Mouse (Mus musculus) olfactory bulb, adult 2 months (tissue): Measurements from ENCODE around the gene Hpcal4. TPM values are rescaled to one million over a fixed set of nuclear protein-coding genes. Genes with fewer than 3 reads are reported as not detected.

Experiments
- H3K27ac ChIP-seq: fragments of 200-500 bp; 2 replicates; pipeline ENCODE4 v1.5.1; 2012; ENCODE audit warnings: low read depth, low read length; ENCODE audit not compliant: insufficient read depth
- H3K4me1 ChIP-seq: fragments of 200-500 bp; 2 replicates; pipeline ENCODE4 v1.6.1; 2012; ENCODE audit warnings: low read length; ENCODE audit not compliant: control insufficient read depth, insufficient read depth
- H3K4me3 ChIP-seq: fragments of 200-500 bp; 2 replicates; pipeline ENCODE4 v1.5.1; 2012; ENCODE audit warnings: mild to moderate bottlenecking, low read depth, low read length, moderate library complexity; ENCODE audit not compliant: insufficient read depth
- CTCF ChIP-seq: fragments of 200-500 bp; IDR thresholded peaks from 2 replicates; pipeline ENCODE4 v1.5.1; 2012; ENCODE audit warnings: low read depth, mild to moderate bottlenecking, low read length, moderate library complexity; ENCODE audit not compliant: insufficient read depth
- POLR2A ChIP-seq: fragments of 200-500 bp; IDR thresholded peaks from 2 replicates; pipeline ENCODE4 v1.6.1; 2012; ENCODE audit warnings: mild to moderate bottlenecking, low read depth, low read length, moderate library complexity; ENCODE audit not compliant: insufficient read depth
- WGBS: fragments of 180-500 bp; shearing (Covaris S2); methylation state at CpG from one replicate; pipeline ENCODE4 v1.1.7; 2018; 5-methylcytosine and 5-hydroxymethylcytosine counted together
- polyA plus RNA-seq: library from polyadenylated mRNA; stranded (reverse); fragments of >200 nt; gene quantifications from 2 replicates; pipeline ENCODE4 v1.2.4, GENCODE M21; 2012; ENCODE audit warnings: low replicate concordance; ENCODE audit not compliant: missing spikeins, insufficient read depth, insufficient read length

Hpcal4 gene
- 61.6 TPM in 1 of 2 replicates, not detected in the other for polyA plus RNA-seq

DNA sequence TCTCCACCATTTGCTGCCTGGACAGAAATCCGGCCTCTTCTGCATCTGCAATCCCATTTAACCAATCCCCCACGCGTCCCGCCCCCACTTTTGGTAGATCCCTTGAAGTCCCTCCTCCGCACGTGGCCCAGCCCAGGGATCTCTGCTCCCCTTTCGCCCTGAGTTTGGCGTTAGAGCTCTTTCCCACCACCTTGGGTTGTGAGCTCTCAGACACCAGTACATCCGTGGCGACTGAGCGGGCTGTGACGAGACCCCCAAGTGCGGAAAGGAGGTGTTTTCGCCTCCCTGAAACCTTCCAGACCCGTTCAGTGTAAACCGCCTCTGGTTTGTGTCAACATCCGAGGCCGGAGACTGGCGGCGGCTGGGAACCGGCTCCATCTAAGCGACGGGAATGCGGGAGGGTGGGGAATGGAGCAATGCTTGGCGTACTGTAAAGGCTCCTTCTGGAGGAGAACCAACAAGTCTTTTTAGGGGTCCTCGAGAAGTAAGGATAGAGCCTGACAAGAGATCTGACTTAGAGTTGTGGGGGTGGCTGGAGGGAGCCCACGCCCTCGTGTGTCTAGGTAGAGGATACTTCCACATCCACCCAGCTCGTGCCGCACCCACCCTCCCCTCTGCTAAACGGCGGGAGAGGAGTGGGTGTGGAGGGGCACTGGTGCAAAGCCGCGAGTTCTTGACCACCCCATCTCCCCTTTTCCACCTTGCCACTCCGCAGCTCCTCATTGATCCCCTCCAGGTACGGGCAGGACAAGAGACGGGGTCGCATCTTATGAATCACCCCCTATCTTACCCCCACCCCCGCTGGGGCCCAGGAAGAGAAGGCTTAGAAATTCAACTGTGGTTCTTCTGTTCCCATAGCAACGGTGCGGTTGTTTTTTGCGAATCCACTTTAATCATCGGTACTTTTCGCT is at the start of gene Hpcal4:
Gene Hpcal4 (plus strand): TSS at position 900 of the 911 bp plus-strand sequence.
- peaks cover 31% of the 10 kb centered on the region for H3K4me1 ChIP-seq
- under 1% methylated on average over 44 of the region's 44 CpGs for WGBS
- H3K27ac ChIP-seq: peak within 1 kb of the TSS; percentile 71
- H3K4me3 ChIP-seq: peak within 1 kb of the TSS; percentile 70
- peak; percentile 12; the same call in 1 of the 2 replicates for TF ChIP-seq CTCF
- TF ChIP-seq POLR2A: no peak

DNA sequence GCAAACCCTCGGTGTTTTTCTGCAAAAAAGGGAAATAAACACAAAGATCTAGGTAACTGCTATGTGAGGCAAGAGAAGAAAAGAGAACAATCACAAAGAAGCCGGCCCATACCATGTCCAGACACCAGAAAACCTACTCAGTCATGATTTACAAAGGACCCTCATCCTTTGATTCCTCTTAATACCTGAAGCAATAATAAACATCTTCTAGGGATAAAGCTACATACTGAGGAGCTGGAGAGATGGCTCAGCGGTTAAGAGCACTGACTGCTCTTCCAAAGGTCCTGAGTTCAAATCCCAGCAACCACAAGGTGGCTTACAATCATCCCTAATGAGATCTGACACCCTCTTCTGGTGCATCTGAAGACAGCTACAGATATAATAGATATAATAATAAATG is 45.5 kb upstream of the Hpcal4 start:
- no peak for TF ChIP-seq CTCF
- TF ChIP-seq POLR2A: no peak
- Histone ChIP-seq H3K4me3 (no peak overlapping the region), H3K27ac (no peak overlapping the region), H3K4me1 (peaks cover 6% of the 10 kb centered on the region)
- 75% methylated on average over 3 of the region's 3 CpGs for WGBS

DNA sequence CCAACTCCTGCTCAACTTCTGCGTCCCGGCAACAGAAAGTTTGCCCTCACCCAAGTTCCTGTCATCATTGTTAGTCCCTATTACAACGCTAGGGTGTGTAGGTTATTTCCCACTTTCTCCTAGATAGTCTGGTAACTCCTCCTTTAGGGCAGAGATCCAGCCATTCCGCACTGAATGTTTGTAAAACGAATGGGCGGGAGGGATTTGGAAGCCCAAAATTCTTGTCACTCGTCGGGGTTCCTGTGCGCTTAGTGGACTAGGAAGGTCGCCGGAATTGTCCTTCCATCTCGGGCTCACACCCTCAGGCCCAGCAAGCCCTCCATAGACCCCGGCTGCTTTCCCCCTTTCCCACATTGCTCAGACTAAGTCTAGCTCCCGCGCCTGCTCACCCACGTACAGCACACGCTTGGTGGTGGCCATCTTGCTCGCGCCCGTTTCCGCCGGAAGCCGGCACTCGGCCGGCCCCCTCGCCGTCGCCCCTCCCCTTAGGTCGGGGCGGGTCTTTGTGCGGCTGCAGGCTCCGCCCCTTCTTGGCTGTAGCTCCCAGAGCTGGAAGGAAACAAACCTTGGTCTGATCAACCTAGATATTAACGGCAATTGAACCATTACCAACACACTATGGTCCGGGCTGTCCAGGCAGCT is 43.4 kb upstream of the Hpcal4 start, which contains the start of gene Ppie:
Gene Ppie (minus strand): TSS at position 439 of the 642 bp plus-strand sequence.
- H3K4me1 ChIP-seq: peaks cover 6% of the 10 kb centered on the region
- peak within 1 kb of the TSS; percentile 74 for H3K4me3 ChIP-seq
- TF ChIP-seq CTCF: no peak
- TF ChIP-seq POLR2A: peak; percentile 80
- under 1% methylated on average over 34 of the region's 34 CpGs for WGBS
- no peak within 1 kb of the TSS for H3K27ac ChIP-seq

DNA sequence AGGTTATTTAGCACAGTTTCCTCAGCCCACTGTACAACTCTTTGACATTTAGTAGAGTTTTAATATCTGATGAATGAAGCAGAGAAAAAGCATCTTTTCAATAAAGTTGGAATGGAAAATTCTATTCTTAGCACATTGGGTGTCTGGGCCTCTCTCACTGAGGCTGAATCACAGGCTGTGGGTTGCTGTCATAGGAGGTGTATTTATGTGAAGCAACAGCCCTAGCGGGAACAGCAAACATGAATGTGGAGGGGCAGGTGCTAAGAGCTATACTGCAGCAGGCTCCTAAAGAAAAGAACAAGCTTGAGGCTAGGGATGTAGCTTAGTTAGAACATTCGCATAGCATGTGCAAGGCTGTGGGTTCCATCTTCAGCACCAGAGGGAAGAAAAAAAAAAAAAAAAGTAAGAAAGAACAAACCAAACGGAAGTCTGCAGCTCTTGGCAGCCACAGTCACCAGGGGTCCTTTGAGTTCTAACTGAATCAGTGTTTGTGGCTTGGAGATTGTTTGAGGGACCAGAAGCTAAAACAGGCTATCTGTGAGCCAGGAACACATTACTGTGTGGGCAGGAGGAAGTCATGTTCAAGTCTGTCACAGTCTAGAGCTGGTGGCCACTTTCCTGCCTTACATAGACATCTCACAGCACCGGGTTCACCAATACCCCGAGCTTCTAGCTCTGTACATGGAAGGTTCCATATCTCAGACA is 35.4 kb upstream of the Hpcal4 start:
- 47% methylated on average over 5 of the region's 5 CpGs for WGBS
- H3K4me3 ChIP-seq: no peak overlapping the region
- TF ChIP-seq POLR2A (no peak), CTCF (no peak)
- H3K4me1 ChIP-seq: no peaks in the 10 kb centered on the region
- H3K27ac ChIP-seq: peak overlapping the region; percentile 45; the same call in 1 of the 2 replicates

DNA sequence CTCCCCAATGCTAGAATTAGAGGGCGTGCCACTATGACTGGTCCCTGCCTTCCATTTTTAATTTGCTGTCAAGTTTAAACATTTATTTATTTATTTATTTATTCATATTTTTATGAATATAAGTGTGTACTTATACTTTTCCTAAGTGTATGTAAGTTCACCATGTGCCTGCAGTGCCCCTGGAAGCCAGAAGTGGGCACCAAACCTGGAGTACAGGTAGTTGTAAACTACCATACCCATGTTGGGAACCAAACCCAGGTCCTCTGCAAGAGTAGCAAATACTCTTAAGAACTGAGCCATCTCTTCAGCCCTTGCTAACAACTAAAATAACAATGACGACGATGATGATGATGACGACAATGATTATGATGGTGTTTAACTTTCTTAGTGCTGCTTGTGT is 31.0 kb upstream of the Hpcal4 start:
- TF ChIP-seq POLR2A: no peak
- TF ChIP-seq CTCF: no peak
- no peak overlapping the region for H3K27ac ChIP-seq
- H3K4me1 ChIP-seq: no peaks in the 10 kb centered on the region; the same call in 1 of the 2 replicates
- H3K4me3 ChIP-seq: no peak overlapping the region
- 83% methylated on average over 4 of the region's 4 CpGs for WGBS

DNA sequence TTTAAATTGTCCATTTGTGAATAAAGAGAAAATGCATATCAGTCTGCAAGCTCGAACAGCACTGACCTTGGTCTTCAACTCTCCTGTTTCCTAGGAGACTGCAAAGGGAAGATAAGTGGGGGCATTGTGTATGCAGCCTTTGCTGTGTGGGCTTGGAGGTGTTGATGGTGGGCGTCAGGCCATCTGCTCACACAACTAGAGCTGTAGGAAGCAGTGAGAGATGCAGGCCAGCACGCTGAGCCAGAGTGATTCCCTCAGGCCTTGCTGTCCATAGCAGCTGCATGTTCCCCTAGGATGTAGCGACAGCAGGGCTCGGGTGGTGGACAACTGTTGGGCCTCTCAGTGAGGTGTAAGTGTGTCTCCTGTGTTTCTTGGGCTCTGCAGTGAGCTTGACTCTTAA is 30.1 kb upstream of the Hpcal4 start:
- 59% methylated on average over 5 of the region's 5 CpGs for WGBS
- TF ChIP-seq POLR2A: no peak
- TF ChIP-seq CTCF: no peak
- Histone ChIP-seq H3K27ac (no peak overlapping the region), H3K4me1 (no peaks in the 10 kb centered on the region; the same call in 1 of the 2 replicates), H3K4me3 (no peak overlapping the region)

DNA sequence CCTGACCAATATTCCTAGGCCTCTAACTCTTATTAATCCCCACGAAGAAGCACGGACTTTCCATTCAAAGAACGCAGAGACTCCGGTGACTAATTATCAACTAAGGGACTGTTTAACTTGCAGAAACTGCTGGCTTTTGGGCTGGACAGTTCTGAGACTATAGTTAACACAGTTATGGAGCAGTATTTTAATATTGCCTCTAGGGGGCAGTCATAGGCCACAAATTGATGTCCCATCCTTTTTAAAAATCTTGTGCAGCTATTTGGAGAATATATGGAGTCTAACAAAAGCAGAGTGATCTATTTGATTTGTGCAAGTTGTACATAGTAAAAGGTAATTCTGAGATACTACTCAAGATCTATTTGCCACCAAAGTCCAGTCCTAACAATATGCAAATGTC is 28.0 kb upstream of the Hpcal4 start:
- H3K4me1 ChIP-seq: no peaks in the 10 kb centered on the region; the same call in 1 of the 2 replicates
- TF ChIP-seq CTCF (no peak), POLR2A (no peak)
- 10% methylated on average over 4 of the region's 4 CpGs for WGBS
- no peak overlapping the region for H3K27ac ChIP-seq
- H3K4me3 ChIP-seq: no peak overlapping the region

DNA sequence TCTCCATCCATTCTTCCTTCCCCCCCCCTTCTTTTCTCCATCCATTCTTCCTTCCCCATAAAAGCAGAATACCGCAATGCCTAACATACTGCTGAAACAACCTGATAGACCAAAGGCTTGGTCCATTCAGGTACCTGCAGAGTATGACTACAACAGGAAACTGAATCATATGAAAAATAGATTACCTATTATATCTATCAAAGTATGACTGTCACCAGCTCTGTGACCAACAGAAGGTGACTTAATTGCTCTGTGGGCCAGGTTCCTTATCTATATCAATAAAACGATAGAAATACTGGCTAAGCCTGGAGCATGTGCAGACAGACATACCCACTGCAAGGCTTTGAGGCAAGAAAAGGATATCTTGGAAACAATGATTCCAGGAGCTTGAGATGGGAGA is 27.6 kb upstream of the Hpcal4 start:
- WGBS: 70% methylated on average over 2 of the region's 2 CpGs
- H3K27ac ChIP-seq: no peak overlapping the region
- H3K4me1 ChIP-seq: no peaks in the 10 kb centered on the region; the same call in 1 of the 2 replicates
- TF ChIP-seq POLR2A (no peak), CTCF (no peak)
- H3K4me3 ChIP-seq: no peak overlapping the region
